Mouse (Mus musculus) layer of hippocampus, postnatal 36 days (tissue): Measurements from ENCODE around the gene Ccdc127. TPM values are rescaled to one million over a fixed set of nuclear protein-coding genes. Genes with fewer than 3 reads are reported as not detected.
A peak's percentile ranks its signal among the peaks of the same experiment; 100 is the strongest.

Source experiments
- DNase-seq, 2 experiments: peaks; one replicate each; pipeline ENCODE4 v3.0.0; 2022
- microRNA-seq, 2 experiments: library from miRNA; unstranded; fragments of <30 nt; microRNA quantifications; one replicate each; pipeline ENCODE4 v1.2.0; 2021
- total RNA-seq, 2 experiments: library from RNA; stranded (reverse); gene quantifications; 2 replicates each; pipeline ENCODE4 v1.2.3; 2021

The Ccdc127 gene
- total RNA-seq, 2 experiments from 2014 or later: 89.6 to 91.1 TPM

- DNase-seq: peak; percentile 72 to 76
Measured at GRCm38 (mm10) chr13:74390371-74390990, 40.4 kb downstream of the Ccdc127 start, which contains the start of gene Zfp72. Gene Zfp72, minus strand, starts transcription at chr13:74390836.

- no peak for DNase-seq
Measured at GRCm38 (mm10) chr13:74391156-74391555, 41.0 kb downstream of the Ccdc127 start.

- DNase-seq: no peak
Measured at GRCm38 (mm10) chr13:74399298-74399839, 49.3 kb downstream of the Ccdc127 start, which contains the start of gene Ftl1-ps1. Gene Ftl1-ps1, plus strand, starts transcription at chr13:74399694.

Small RNA genes within 50 kb of the gene (microRNA-seq; reads per million reads assigned to microRNA genes)
- gene Mir692-3: 0 reads per million in 2 experiments

Other genes starting within 250 kb of the Ccdc127 start
- 1 to 10 TPM; 1.1 to 1.3 TPM for gene Slc9a3, start 228.9 kb upstream of the Ccdc127 start, total RNA-seq
- 10 to 100 TPM; 70.1 to 72.4 TPM for gene Exoc3, start 141.6 kb upstream of the Ccdc127 start, total RNA-seq
- gene Ahrr, start 58.0 kb upstream of the Ccdc127 start, total RNA-seq: 1 to 10 TPM in 1 of 2 experiments, under 1 TPM in 1; 0.80 to 1.2 TPM
- gene Pdcd6, start 32.7 kb upstream of the Ccdc127 start, total RNA-seq: 10 to 100 TPM; 71.4 to 80.0 TPM
- gene Sdha, start within 50 bp of the Ccdc127 start, total RNA-seq: 100 to 1,000 TPM; 300 to 323 TPM
- not detected for gene Lrrc14b, start 13.7 kb downstream of the Ccdc127 start, total RNA-seq
- gene Zfp72, start 40.5 kb downstream of the Ccdc127 start, total RNA-seq: 1 to 10 TPM; 5.1 to 6.7 TPM
- gene Ftl1-ps1, start 49.4 kb downstream of the Ccdc127 start, total RNA-seq: 100 to 1,000 TPM; 149 to 151 TPM
- gene Zfp825, start 143.7 kb downstream of the Ccdc127 start, total RNA-seq: 1 to 10 TPM; 6.8 to 7.3 TPM